Mouse (Mus musculus) lung, embryonic 16.5 days (tissue): ENCODE results near the gene Pdxp. TPM values are rescaled to one million over a fixed set of nuclear protein-coding genes. Genes with fewer than 3 reads are reported as not detected.

Experiments used
- microRNA-seq: library from miRNA; unstranded; fragments of <30 nt; microRNA quantifications from one replicate; pipeline ENCODE4, GENCODE M21; 2016
- polyA plus RNA-seq: library from polyadenylated mRNA; unstranded; fragments of >200 nt; fragmentation: Nextera tagmentation; extraction: Ambion mirVana; gene quantifications from 2 replicates; pipeline ENCODE4 v1.2.1, GENCODE M21; 2015

Gene Pdxp
- polyA plus RNA-seq, 1 experiment from 2014 or later: 8.0 TPM

Small RNA genes lying within 50 kb of the gene (microRNA-seq; reads per million reads assigned to microRNA genes)
- gene Mir6955: not detected

Other genes starting within 250 kb of the Pdxp start
- 0.09 and 0.15 TPM in 2 replicates for gene Elfn2, start 195.1 kb upstream of the Pdxp start, polyA plus RNA-seq
- 40.8 and 43.1 TPM in 2 replicates for gene Mfng, start 140.4 kb upstream of the Pdxp start, polyA plus RNA-seq
- gene Card10, start 110.9 kb upstream of the Pdxp start, polyA plus RNA-seq: 6.1 and 6.2 TPM in 2 replicates
- gene Cdc42ep1, start 71.3 kb upstream of the Pdxp start, polyA plus RNA-seq: 113 TPM in 2 replicates
- 1.0 and 1.2 TPM in 2 replicates for gene Lgals2, start 58.4 kb upstream of the Pdxp start, polyA plus RNA-seq
- gene Gga1, start 36.7 kb upstream of the Pdxp start, polyA plus RNA-seq: 58.3 and 63.1 TPM in 2 replicates
- 0.16 and 0.59 TPM in 2 replicates for gene Gm49510, start 14.3 kb upstream of the Pdxp start, polyA plus RNA-seq
- 37.3 and 41.8 TPM in 2 replicates for gene Sh3bp1, start 14.2 kb upstream of the Pdxp start, polyA plus RNA-seq
- 796 and 862 TPM in 2 replicates for gene Lgals1, start 12.8 kb downstream of the Pdxp start, polyA plus RNA-seq
- 43.0 and 48.3 TPM in 2 replicates for gene Nol12, start 21.0 kb downstream of the Pdxp start, polyA plus RNA-seq
- 44.6 and 51.3 TPM in 2 replicates for gene Triobp, start 33.8 kb downstream of the Pdxp start, polyA plus RNA-seq
- 516 and 576 TPM in 2 replicates for gene H1f0, start 114.5 kb downstream of the Pdxp start, polyA plus RNA-seq
- not detected in 2 replicates for gene Galr3, start 128.0 kb downstream of the Pdxp start, polyA plus RNA-seq
- 52.6 and 56.7 TPM in 2 replicates for gene Ankrd54, start 149.0 kb downstream of the Pdxp start, polyA plus RNA-seq
- 196 and 209 TPM in 2 replicates for gene Eif3l, start 161.3 kb downstream of the Pdxp start, polyA plus RNA-seq
- gene Micall1, start 195.0 kb downstream of the Pdxp start, polyA plus RNA-seq: 6.9 and 7.8 TPM in 2 replicates
- 255 and 267 TPM in 2 replicates for gene Polr2f, start 227.1 kb downstream of the Pdxp start, polyA plus RNA-seq
- gene 1700088E04Rik, start 227.3 kb downstream of the Pdxp start, polyA plus RNA-seq: 16.3 and 18.3 TPM in 2 replicates